Mouse (Mus musculus): ENCODE results near the gene Lyar. TPM values are rescaled to one million over a fixed set of nuclear protein-coding genes. Genes with fewer than 3 reads are reported as not detected.

The Lyar gene
- polyA plus RNA-seq, 1 experiment, result 32.7 TPM

DNA sequence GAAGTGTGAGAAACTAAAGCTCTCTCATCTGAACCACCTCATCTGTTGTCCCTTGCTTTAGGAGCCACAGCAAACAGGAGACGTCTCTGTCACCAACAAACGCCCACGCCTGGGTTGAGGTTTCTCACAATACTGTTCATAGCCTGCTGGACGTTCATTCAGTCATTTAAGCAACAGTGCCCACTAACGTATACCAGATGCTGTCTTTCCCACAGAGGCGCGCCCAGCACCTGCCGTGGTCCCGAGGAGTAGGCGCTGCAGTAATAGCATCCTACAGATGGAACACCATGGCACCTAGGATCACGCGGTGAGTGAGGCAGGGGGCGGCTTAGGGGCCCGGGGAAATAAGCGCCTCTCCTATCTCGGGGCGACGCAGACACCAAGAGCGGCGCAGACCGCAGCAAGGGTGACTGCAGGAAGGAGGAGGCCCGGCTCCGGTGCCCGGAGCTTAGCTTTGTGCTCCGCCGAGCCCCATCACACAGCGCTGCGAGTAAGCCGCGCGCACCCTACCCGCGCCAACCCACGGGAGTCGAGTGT, 431 bp upstream of the Lyar start:
- Histone ChIP-seq H3K4me3 (ENCODE audit: insufficient read depth, low read depth, low read length) (peak overlapping the region; percentile 100), H3K27ac (replicated peaks; ENCODE audit: low read depth, low read length) (peak overlapping the region; percentile 56; the same call in 1 of the 2 replicates)

DNA sequence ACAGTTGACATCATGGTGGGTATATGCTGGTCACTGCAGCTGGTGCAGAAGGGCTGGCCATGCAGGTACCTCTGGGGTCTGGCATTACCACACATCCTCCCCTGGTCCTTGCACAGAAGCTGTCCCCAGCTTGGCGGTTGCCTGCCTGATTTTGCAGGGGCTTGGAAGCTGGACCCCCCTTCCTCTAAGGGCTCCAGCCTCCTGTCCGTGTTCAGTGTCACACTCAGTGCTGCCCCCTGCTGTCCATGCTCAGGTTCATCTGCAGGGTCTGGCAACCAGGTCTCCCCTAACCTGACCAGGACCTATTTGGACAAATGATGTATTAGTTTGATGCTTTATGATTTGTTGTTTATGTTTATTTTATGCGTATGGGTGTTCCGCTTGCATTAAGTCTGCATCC, 15.2 kb downstream of the Lyar start:
- no peak overlapping the region for H3K27ac ChIP-seq (replicated peaks; ENCODE audit: low read depth, low read length)
- H3K4me1 ChIP-seq (ENCODE audit: control insufficient read depth, insufficient read depth, insufficient read length, low read length), result no peaks in the 10 kb centered on the region
- H3K4me3 ChIP-seq (ENCODE audit: insufficient read depth, low read depth, low read length), result no peak overlapping the region

More for the DNA sequence above, 431 bp upstream of the Lyar start:
- H3K4me1 ChIP-seq (ENCODE audit: control insufficient read depth, insufficient read depth, insufficient read length, low read length), result peaks cover 5% of the 10 kb centered on the region; the same call in 1 of the 2 replicates

DNA sequence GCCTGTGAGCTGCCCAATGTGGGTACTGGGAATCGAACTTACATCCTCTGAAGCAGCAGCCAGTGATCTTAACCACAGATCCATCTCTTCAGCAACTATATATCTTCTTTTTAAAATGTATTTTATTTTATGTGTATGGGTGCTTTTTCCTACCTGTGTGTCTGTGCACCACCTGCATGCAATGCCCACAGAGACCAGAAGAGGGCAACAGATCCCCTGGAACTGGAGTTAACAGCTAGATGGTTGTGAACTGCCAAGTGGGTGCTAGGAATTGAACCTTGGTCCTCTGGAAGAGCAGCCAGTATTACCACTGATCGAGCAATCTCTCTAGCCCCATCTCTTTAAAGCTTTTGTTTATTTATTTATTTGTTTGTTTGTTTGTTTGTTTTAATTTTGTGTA, 16.4 kb downstream of the Lyar start:
- Histone ChIP-seq H3K4me3 (ENCODE audit: insufficient read depth, low read depth, low read length) (no peak overlapping the region), H3K4me1 (ENCODE audit: control insufficient read depth, insufficient read depth, insufficient read length, low read length) (no peaks in the 10 kb centered on the region), H3K27ac (replicated peaks; ENCODE audit: low read depth, low read length) (no peak overlapping the region)

DNA sequence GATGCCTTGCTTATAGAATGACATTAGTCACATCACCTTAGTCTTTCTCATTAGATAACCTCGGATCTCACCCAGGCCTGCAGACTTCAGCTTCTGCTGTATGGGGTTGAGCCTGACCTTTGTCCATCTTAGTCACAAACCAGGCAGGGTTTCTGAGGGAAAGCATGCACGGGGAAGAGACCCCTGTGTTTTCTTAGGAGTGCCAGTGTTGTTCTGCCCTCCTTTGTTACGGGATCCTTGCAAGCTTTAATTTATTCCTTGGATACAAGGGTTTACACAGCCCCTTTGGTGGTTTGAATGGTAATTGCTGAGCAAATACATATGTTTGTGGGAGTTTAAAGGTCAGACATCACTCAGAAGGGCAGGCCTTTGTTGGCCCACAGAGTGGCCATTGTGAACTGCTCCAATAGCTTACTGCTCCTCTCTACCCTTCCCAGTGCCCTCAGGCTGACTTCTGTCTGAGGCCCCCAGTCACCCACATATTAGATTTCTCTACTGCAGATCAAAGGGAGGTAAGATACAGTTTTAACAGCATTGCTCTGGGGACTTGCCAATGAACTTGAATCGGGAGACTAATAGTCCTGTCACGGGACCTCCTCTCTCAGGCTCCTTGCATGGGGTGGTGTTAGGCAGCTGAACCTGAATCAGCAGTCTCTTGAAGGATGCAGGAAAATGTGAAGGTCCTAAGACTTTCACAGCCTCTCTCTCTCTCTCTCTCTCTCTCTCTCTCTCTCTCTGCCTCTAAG, 20.6 kb downstream of the Lyar start:
- H3K4me1 ChIP-seq (ENCODE audit: control insufficient read depth, insufficient read depth, insufficient read length, low read length), result no peaks in the 10 kb centered on the region
- no peak overlapping the region for H3K4me3 ChIP-seq (ENCODE audit: insufficient read depth, low read depth, low read length)
- no peak overlapping the region for H3K27ac ChIP-seq (replicated peaks; ENCODE audit: low read depth, low read length)

DNA sequence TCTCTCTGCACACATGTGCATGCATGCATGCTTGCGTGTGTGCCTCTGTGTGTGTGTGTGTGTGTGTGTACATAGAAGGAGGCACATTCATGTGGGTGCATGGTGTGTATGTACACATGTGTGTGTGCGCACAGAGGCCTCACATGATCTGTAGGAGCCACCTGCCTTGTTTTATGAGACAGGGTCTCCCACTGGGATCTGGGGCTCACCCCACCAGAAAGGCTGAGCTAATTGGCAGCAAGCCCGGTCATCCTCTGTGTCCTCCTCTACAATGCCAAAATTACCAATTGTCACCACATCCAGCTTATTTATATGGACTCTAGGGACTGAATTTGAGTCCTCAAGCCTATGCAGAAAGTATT, 21.2 kb downstream of the Lyar start:
- Histone ChIP-seq H3K4me3 (ENCODE audit: insufficient read depth, low read depth, low read length) (no peak overlapping the region), H3K4me1 (ENCODE audit: control insufficient read depth, insufficient read depth, insufficient read length, low read length) (no peaks in the 10 kb centered on the region), H3K27ac (replicated peaks; ENCODE audit: low read depth, low read length) (no peak overlapping the region)

DNA sequence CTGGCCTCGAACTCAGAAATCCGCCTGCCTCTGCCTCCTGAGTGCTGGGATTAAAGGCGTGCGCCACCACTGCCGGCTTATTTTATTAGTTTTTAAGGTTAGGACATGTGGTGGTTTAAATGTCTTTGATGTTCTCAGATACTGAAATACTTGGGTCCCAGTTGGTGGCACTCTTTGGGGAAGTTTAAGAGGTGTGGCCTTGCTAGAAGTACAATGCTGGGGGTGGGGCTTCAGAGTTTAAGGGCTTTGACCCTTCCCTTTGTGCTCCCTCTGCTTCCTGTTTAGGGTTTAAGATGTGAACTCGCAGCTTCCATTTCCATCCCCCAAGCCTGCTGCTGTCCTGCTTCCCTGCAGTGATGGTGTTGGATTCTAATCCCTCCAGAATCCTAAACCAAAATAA, 21.7 kb downstream of the Lyar start:
- H3K27ac ChIP-seq (replicated peaks; ENCODE audit: low read depth, low read length), result no peak overlapping the region
- H3K4me3 ChIP-seq (ENCODE audit: insufficient read depth, low read depth, low read length), result no peak overlapping the region

DNA sequence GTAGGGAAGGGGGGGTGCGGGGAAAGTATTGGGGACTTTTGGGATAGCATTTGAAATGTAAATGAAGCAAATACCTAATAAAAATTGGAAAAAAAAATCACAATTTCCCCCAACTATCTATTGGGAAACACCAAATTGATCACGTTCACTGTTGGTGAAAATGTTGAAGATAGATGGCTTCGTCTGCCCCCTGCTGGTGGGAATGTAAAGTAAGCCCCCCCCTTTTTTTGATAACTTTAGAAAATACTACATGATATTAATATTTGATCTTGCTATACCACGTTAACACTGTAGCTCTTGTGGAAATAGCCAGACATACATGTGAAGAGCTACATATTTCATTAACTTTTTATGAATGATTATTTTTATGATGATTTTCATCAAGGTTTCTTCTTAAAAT, 34.9 kb downstream of the Lyar start:
- H3K4me1 ChIP-seq (ENCODE audit: control insufficient read depth, insufficient read depth, insufficient read length, low read length), result no peaks in the 10 kb centered on the region
- no peak overlapping the region for H3K4me3 ChIP-seq (ENCODE audit: insufficient read depth, low read depth, low read length)
- no peak overlapping the region for H3K27ac ChIP-seq (replicated peaks; ENCODE audit: low read depth, low read length)

More for the DNA sequence above, 21.7 kb downstream of the Lyar start:
- H3K4me1 ChIP-seq (ENCODE audit: control insufficient read depth, insufficient read depth, insufficient read length, low read length), result no peaks in the 10 kb centered on the region

DNA sequence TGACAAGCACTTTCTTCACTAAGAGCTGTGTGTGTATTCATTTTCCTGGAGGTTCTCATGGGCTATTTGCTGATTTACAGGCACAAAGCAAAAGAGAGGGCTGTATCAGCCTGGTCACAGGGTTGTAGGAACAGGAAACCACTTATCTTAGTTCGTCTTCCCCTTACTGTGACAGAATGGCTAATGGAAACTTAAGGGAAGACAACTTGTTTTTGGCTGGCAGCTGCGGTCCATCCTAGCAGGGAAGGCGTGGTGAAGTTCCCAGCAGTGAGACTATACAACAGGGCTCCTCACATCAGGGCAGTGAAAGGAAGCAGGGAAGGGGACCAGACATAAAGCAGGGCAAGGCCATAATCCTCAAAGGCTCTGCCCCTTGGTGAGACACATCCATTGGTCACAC, 35.4 kb downstream of the Lyar start:
- Histone ChIP-seq H3K4me3 (ENCODE audit: insufficient read depth, low read depth, low read length) (no peak overlapping the region), H3K27ac (replicated peaks; ENCODE audit: low read depth, low read length) (no peak overlapping the region), H3K4me1 (ENCODE audit: control insufficient read depth, insufficient read depth, insufficient read length, low read length) (no peaks in the 10 kb centered on the region)

DNA sequence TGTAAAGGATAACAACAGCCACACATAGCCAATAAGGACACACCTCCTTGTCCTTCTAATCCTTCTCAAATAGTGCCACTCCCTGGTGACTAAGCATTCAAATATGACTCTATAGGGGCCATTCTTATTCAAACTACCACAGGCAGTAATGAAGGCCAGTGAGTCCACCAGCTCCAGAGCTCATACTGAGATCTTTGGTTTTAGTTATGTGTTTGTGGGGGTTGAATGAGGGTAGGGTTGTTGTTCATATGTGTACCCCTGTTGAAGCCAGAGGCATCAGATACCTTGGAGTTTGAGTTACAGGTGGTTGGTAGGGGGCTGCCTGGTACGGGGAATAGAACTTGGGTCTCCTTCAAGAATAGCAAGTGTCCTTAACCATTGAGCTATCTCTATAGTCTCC, 36.3 kb downstream of the Lyar start:
- H3K4me1 ChIP-seq (ENCODE audit: control insufficient read depth, insufficient read depth, insufficient read length, low read length), result no peaks in the 10 kb centered on the region
- no peak overlapping the region for H3K27ac ChIP-seq (replicated peaks; ENCODE audit: low read depth, low read length)
- H3K4me3 ChIP-seq (ENCODE audit: insufficient read depth, low read depth, low read length), result no peak overlapping the region

DNA sequence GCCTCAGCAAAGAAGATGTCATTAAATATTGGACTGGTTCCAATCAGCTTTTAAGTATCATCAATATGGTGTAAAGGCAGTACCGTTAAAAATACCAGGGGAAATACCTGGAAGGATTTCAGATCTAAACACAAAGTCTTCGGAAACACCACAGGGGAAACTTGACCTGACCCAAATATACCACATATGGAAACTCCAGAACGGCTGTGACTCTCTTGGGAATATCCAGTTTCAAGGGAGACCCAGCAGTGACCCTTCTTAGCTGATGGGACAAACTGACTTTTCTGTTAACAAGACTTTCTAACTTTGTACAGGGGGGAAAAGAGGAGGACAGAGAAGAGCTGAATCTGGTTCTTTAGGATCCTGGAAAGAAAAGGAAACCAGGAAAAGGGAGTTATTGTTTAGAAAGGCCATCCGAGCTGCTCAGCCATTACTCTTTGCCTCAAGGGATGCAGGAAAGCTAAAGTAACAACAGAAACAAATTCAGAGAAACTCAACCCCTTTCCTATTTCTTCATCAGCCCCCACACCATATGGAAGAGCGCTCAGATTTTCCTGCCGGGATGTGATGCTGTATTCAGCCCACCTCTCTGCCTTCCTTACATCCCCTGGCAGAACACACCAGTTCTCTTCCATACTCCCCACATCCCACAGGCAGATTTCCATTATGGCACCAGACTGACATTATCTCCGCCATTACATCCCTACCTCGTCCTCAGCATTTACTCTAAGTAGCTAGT, 37.9 kb downstream of the Lyar start:
- H3K4me1 ChIP-seq (ENCODE audit: control insufficient read depth, insufficient read depth, insufficient read length, low read length), result no peaks in the 10 kb centered on the region
- H3K4me3 ChIP-seq (ENCODE audit: insufficient read depth, low read depth, low read length), result no peak overlapping the region
- no peak overlapping the region for H3K27ac ChIP-seq (replicated peaks; ENCODE audit: low read depth, low read length)

DNA sequence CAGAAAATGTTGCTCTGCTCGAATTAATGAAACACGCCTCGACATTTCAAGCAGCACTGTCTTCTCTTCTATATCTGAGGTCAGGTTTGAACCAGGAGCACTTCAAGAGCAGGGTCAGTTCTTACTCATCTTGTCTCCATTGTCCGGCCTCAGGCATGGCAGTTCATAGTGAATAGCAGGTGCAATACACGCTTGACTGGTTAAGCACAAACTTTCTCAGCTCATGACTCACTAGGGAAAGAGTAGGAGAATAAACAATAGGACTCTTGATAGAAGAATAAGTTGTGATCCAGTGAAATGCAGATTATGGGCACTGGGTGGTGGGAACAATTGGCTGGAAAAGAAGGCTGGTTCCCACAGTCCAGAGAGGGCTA, 38.5 kb downstream of the Lyar start:
- H3K27ac ChIP-seq (replicated peaks; ENCODE audit: low read depth, low read length), result no peak overlapping the region
- no peak overlapping the region for H3K4me3 ChIP-seq (ENCODE audit: insufficient read depth, low read depth, low read length)
- no peaks in the 10 kb centered on the region for H3K4me1 ChIP-seq (ENCODE audit: control insufficient read depth, insufficient read depth, insufficient read length, low read length)

DNA sequence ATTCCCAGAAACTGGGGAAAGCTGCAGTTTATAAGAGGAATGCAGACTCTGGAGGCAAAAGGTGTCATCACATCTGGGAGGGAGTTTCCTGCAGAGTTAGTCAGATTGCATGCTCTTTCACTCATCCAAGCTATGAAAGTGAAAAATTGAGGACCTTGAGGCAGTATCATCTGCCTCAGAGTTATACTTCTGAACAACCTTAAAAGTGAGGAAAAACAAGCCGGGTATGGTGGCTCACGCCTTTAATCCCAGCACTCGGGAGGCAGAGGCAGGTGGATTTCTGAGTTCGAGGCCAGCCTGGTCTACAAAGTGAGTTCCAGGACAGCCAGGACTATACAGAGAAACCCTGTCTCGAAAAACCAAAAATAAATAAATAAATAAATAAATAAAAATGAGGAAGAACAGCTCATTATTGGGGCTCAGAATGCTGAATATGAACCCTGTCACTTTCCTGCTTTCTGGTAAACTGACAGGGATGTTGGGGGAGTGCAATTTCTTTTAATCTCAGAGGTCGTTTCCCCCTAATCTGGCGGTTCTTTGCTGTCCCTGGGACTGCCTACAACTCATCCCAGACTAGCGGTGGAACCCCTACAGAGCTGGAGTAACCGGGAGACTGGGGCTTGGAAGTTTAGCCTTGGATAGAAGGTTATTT, 39.3 kb downstream of the Lyar start:
- peak overlapping the region; percentile 86 for H3K4me3 ChIP-seq (ENCODE audit: insufficient read depth, low read depth, low read length)
- H3K4me1 ChIP-seq (ENCODE audit: control insufficient read depth, insufficient read depth, insufficient read length, low read length), result no peaks in the 10 kb centered on the region
- peak overlapping the region; percentile 95 for H3K27ac ChIP-seq (replicated peaks; ENCODE audit: low read depth, low read length)

DNA sequence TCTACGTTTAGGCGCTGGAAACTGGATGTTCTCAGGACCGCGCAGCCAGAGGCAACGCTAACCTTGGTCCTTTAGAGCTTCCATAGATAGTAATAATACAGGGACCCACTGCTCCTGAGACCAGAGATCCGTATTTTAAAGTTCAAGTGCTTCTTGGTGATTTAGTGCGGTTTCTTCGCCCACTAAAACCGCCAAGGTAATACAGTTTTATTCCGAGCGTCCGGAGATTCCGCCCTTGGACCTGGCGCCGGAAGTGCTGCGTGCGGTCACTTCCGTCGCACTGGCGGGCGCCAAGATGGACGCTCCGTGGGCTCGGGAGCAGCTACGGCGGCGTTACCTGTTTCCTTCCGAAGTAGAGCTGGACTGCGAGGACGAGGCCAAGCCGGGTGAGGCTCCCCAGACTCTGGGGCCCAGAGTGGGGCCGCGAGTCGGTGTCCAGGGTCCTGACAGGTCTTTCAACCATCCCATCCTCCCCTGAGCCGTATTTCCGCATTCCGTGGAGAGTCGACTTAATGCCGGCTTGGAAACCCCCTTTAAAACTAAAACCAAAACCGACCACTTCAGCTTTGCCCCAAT, 39.9 kb downstream of the Lyar start, which contains the start of gene Tmem128:
Gene Tmem128 (plus strand): TSS at position 79 of the 576 bp plus-strand sequence.
- H3K4me3 ChIP-seq (ENCODE audit: insufficient read depth, low read depth, low read length), result peak within 1 kb of the TSS; percentile 86
- H3K27ac ChIP-seq (replicated peaks; ENCODE audit: low read depth, low read length), result peak within 1 kb of the TSS; percentile 95
- no peaks in the 10 kb centered on the region for H3K4me1 ChIP-seq (ENCODE audit: control insufficient read depth, insufficient read depth, insufficient read length, low read length)

DNA sequence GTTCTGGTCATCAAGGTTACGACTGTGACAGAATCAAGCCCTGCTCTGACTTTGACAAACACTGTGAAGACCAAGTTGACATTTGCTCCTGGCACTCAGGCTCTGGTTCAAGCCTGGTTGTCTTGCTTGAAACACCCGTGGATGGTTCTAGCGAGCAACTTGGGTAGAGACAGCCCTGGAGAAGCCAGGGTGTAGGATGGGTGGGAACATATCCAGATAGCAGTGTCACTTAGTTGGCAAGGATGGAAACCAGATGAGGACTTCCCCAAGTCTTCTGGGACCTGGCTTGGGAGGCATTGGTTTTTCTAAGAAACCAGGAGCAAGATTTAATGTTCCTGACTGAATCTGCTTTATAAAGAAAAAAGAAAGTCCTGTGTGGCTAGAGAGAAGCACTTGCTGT, 50.7 kb downstream of the Lyar start:
- no peak overlapping the region for H3K4me3 ChIP-seq (ENCODE audit: insufficient read depth, low read depth, low read length)
- no peaks in the 10 kb centered on the region for H3K4me1 ChIP-seq (ENCODE audit: control insufficient read depth, insufficient read depth, insufficient read length, low read length)
- H3K27ac ChIP-seq (replicated peaks; ENCODE audit: low read depth, low read length), result no peak overlapping the region

DNA sequence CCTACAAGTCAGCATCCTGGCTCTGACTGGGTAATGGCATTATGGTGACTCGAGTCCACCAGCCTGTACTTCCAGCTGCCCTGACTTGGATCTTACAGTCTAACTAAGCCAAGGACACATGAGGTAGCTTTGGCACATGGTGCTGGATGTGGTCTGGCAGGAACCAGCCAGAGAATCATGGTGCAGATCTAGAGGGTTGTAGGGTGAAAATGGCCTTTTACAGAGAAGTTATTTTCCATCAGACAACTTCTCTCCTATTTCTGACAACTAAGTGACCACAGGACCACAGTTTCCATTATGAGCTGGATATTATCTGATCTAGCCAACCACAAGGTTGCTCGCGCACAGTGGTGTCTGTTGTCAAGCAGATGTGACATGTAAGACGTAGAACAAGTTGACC, 53.6 kb downstream of the Lyar start:
- H3K4me3 ChIP-seq (ENCODE audit: insufficient read depth, low read depth, low read length), result no peak overlapping the region
- H3K27ac ChIP-seq (replicated peaks; ENCODE audit: low read depth, low read length), result no peak overlapping the region
- H3K4me1 ChIP-seq (ENCODE audit: control insufficient read depth, insufficient read depth, insufficient read length, low read length), result peaks cover 3% of the 10 kb centered on the region; the same call in 1 of the 2 replicates
